Mouse (Mus musculus): ENCODE data around the gene Gm20509. TPM values are rescaled to one million over a fixed set of nuclear protein-coding genes. Genes with fewer than 3 reads are reported as not detected.
"Not testable (repeated sequence)": the region's sequence is repeated elsewhere in the genome, so short reads cannot be mapped to it uniquely, and the experiment has no call there.

The Gm20509 gene
- not detected in 2 replicates for polyA plus RNA-seq (2016; fragmentation: Nextera tagmentation; extraction: Ambion mirVana)

- Histone ChIP-seq H3K9me3 (no peaks in the 10 kb centered on the region), H3K4me3 (peak within 1 kb of the TSS; percentile 60), H3K4me1 (peaks cover 10% of the 10 kb centered on the region), H3K27me3 (ENCODE audit: poor library complexity, severe bottlenecking) (peaks cover 56% of the 10 kb centered on the region), H3K27ac (peak within 1 kb of the TSS; percentile 80), H3K36me3 (replicated peaks) (no peaks in the 10 kb centered on the region)
- no peak for DNase-seq (ENCODE audit: extremely low spot score, low spot score)
- 93% methylated on average over 4 of the region's 4 CpGs for WGBS
Measured at GRCm38 (mm10) chr9:73102181-73102580, at the start of gene Gm20509. Gene Gm20509, plus strand, starts transcription at chr9:73102470.

- Histone ChIP-seq H3K4me1 (peaks cover 13% of the 10 kb centered on the region), H3K36me3 (replicated peaks) (no peaks in the 10 kb centered on the region), H3K27me3 (ENCODE audit: poor library complexity, severe bottlenecking) (no peaks in the 10 kb centered on the region), H3K4me3 (no peak overlapping the region), H3K9me3 (no peaks in the 10 kb centered on the region), H3K27ac (no peak overlapping the region)
- DNase-seq (ENCODE audit: extremely low spot score, low spot score), result no peak
- 68% methylated on average over 10 of the region's 10 CpGs for WGBS
Measured at GRCm38 (mm10) chr9:73055441-73055911, 46.8 kb upstream of the Gm20509 start.

DNA sequence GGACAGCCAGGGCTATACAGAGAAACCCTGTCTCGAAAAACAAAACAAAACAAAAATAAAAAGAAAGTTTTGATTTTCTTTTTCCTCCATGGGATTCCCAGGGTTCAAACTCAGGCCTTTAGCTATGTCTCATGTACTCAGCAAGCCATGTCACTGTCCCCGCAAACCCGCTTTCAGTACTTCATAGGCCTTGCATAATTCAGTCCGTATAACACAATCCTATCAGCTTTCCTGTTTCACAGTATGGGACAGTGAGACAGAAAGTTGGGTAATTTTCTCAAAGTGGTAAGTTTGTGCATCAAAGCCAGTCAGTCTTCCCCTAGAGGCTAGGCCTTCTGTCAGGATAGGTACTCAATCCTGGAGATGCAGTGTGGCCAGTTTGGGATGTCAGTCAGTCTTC, 43.0 kb upstream of the Gm20509 start:
- H3K4me1 ChIP-seq, result peaks cover 15% of the 10 kb centered on the region
- WGBS, result 92% methylated on average over 4 of the region's 4 CpGs
- no peaks in the 10 kb centered on the region for H3K36me3 ChIP-seq (replicated peaks)
- H3K9me3 ChIP-seq, result no peaks in the 10 kb centered on the region
- no peaks in the 10 kb centered on the region for H3K27me3 ChIP-seq (ENCODE audit: poor library complexity, severe bottlenecking)
- H3K27ac ChIP-seq, result no peak overlapping the region
- DNase-seq (ENCODE audit: extremely low spot score, low spot score), result no peak
- no peak overlapping the region for H3K4me3 ChIP-seq

GRCm38 (mm10) chr9:73063621-73064290, 38.5 kb upstream of the Gm20509 start:
- Histone ChIP-seq H3K36me3 (replicated peaks) (no peaks in the 10 kb centered on the region), H3K4me1 (peaks cover 30% of the 10 kb centered on the region), H3K27me3 (ENCODE audit: poor library complexity, severe bottlenecking) (no peaks in the 10 kb centered on the region), H3K27ac (peak overlapping the region; percentile 44; the same call in 1 of the 2 replicates), H3K4me3 (peak overlapping the region; percentile 28), H3K9me3 (no peaks in the 10 kb centered on the region)
- DNase-seq (ENCODE audit: extremely low spot score, low spot score), result peak; percentile 26
- WGBS, result 35% methylated on average over 15 of the region's 15 CpGs

DNA sequence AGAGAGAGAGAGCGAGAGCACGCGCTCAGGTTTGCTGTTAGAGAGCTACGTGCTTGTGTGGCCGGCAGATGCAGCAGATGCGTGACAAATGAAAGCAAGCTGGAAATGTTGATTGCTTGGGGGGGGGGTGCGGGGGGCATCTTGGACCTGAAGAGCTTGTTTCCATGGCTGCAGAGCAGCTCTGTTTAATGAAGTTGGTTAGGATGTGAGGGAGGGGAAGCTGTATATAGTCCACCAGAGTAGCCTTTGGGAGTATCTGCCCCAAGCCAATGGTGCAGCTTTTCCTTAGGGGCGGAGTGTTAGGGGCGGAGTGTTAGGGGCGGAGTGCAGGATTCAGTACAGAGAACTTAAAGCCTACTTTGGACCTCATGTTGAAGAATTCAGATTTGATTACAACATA, 35.2 kb upstream of the Gm20509 start:
- H3K4me3 ChIP-seq, result peak overlapping the region; percentile 10; the same call in 1 of the 2 replicates
- no peaks in the 10 kb centered on the region for H3K36me3 ChIP-seq (replicated peaks)
- peaks cover 30% of the 10 kb centered on the region for H3K4me1 ChIP-seq
- 33% methylated on average over 10 of the region's 10 CpGs for WGBS
- H3K27ac ChIP-seq, result peak overlapping the region; percentile 30; the same call in 1 of the 2 replicates
- H3K27me3 ChIP-seq (ENCODE audit: poor library complexity, severe bottlenecking), result no peaks in the 10 kb centered on the region
- DNase-seq (ENCODE audit: extremely low spot score, low spot score), result no peak
- H3K9me3 ChIP-seq, result no peaks in the 10 kb centered on the region

GRCm38 (mm10) chr9:73068230-73068679, 34.0 kb upstream of the Gm20509 start:
- no peaks in the 10 kb centered on the region for H3K36me3 ChIP-seq (replicated peaks)
- no peak for DNase-seq (ENCODE audit: extremely low spot score, low spot score)
- 79% methylated on average over 6 of the region's 6 CpGs for WGBS

GRCm38 (mm10) chr9:73068688-73069087, 33.6 kb upstream of the Gm20509 start:
- H3K4me3 ChIP-seq, result no peak overlapping the region
- H3K36me3 ChIP-seq (replicated peaks), result no peaks in the 10 kb centered on the region
- 93% methylated on average over 6 of the region's 6 CpGs for WGBS
- no peaks in the 10 kb centered on the region for H3K9me3 ChIP-seq
- H3K27me3 ChIP-seq (ENCODE audit: poor library complexity, severe bottlenecking), result no peaks in the 10 kb centered on the region
- H3K27ac ChIP-seq, result no peak overlapping the region
- DNase-seq (ENCODE audit: extremely low spot score, low spot score), result no peak
- peaks cover 25% of the 10 kb centered on the region for H3K4me1 ChIP-seq

More at GRCm38 (mm10) chr9:73068230-73068679, 34.0 kb upstream of the Gm20509 start:
- Histone ChIP-seq H3K4me3 (no peak overlapping the region), H3K9me3 (no peaks in the 10 kb centered on the region), H3K27me3 (ENCODE audit: poor library complexity, severe bottlenecking) (no peaks in the 10 kb centered on the region), H3K4me1 (peaks cover 29% of the 10 kb centered on the region), H3K27ac (no peak overlapping the region)

DNA sequence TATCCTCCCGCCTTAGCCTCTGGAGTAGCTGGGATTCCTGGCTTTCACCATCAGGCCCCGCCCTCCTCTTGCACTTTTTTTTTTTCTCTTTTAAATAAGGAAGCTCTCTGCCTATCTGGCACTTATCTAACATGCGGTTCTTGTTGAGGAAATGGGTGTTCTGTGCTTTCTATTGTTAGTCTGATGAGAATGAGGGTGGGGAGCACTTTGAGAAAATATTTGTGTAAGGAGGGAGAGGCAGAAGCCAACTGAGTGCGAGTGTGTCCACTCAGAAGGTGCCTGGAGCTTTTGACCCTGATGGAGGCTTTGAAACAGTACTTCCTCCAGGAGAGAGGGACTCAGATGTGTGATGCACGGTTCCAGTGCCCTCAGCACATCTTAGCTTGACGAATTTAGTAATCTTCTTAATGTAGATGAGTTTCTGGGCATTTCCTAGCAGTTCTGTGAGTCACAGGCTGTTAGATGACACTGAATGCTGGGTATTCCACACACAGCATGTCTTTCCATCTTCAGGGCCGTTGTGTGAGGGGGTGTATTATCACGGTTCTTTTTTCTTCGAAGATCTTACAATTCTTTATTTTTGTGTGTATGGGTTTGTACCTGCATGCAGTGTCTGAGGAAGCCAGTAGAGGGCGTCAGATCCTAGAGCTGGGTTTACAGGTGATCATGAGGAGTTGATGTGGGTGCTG, 31.2 kb upstream of the Gm20509 start:
- Histone ChIP-seq H3K4me1 (peaks cover 17% of the 10 kb centered on the region), H3K9me3 (no peaks in the 10 kb centered on the region), H3K27me3 (ENCODE audit: poor library complexity, severe bottlenecking) (no peaks in the 10 kb centered on the region), H3K27ac (no peak overlapping the region), H3K36me3 (replicated peaks) (no peaks in the 10 kb centered on the region), H3K4me3 (no peak overlapping the region)
- WGBS, result 75% methylated on average over 10 of the region's 10 CpGs
- no peak for DNase-seq (ENCODE audit: extremely low spot score, low spot score)

GRCm38 (mm10) chr9:73072426-73072825, 29.8 kb upstream of the Gm20509 start:
- Histone ChIP-seq H3K4me1 (peaks cover 8% of the 10 kb centered on the region), H3K27me3 (ENCODE audit: poor library complexity, severe bottlenecking) (no peaks in the 10 kb centered on the region), H3K36me3 (replicated peaks) (no peaks in the 10 kb centered on the region), H3K4me3 (no peak overlapping the region), H3K27ac (no peak overlapping the region), H3K9me3 (no peaks in the 10 kb centered on the region)
- DNase-seq (ENCODE audit: extremely low spot score, low spot score), result no peak
- 88% methylated on average over 8 of the region's 8 CpGs for WGBS

DNA sequence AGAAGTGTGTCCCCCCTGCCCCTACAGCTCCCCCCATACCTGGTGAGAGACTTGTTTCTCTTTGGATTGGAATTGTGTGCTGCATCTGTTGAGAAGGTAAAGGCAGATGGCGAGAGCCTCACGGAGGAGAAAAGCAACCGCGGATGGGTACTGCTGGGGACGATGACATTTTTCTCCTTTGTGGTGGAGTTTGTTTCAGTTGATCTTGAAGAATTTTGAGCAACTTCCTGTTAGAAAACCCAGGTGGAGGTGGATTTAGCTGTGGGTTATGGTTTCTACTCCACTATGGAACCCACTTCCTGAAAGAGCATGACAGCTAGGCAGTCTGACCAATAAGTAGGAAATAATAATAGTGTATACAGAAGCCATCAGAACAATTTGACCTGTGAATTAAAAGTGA, 29.1 kb upstream of the Gm20509 start:
- 96% methylated on average over 5 of the region's 5 CpGs for WGBS
- no peak for DNase-seq (ENCODE audit: extremely low spot score, low spot score)
- Histone ChIP-seq H3K4me1 (peaks cover under 1% of the 10 kb centered on the region; the same call in 1 of the 2 replicates), H3K36me3 (replicated peaks) (no peaks in the 10 kb centered on the region), H3K27me3 (ENCODE audit: poor library complexity, severe bottlenecking) (no peaks in the 10 kb centered on the region), H3K9me3 (no peaks in the 10 kb centered on the region), H3K27ac (no peak overlapping the region), H3K4me3 (no peak overlapping the region)

- H3K27ac ChIP-seq; DNase-seq (ENCODE audit: extremely low spot score, low spot score); H3K9me3 ChIP-seq; H3K27me3 ChIP-seq (ENCODE audit: poor library complexity, severe bottlenecking); H3K4me3 ChIP-seq; H3K36me3 ChIP-seq (replicated peaks); H3K4me1 ChIP-seq: not testable (repeated sequence)
- WGBS, result 85% methylated on average over 11 of the region's 12 CpGs
Measured at GRCm38 (mm10) chr9:73079349-73079748, 22.9 kb upstream of the Gm20509 start.

DNA sequence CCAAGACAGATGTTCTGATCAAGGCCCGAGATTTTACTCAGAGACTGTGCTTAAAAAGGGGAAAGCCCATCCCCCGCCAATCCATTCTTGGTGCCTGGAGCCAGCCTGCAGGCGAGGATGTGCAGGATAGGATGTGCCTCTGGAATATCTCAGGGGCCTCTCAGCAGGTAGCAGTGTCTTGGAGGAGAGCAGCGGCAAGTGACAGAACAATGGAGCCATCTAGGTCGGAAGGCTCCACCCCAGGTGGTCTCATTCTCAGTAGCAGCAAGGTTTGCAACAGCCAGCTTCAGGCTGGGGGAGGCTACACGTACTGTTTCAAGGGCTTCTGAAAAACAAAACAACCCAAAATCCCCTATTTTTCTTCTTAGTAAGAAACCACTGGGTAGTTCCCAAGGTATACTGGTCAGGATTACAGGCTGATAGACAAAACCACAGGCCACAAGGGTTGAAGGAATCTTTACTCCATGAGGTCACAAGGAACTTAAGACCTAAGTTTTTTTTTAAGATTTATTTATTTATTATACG, 22.4 kb upstream of the Gm20509 start:
- Histone ChIP-seq H3K4me1 (0 out of 2 replicates have a peak, but pooled peaks cover 3% of the 10 kb centered on the region), H3K4me3 (no peak overlapping the region), H3K36me3 (replicated peaks) (no peaks in the 10 kb centered on the region), H3K27ac (no peak overlapping the region), H3K27me3 (ENCODE audit: poor library complexity, severe bottlenecking) (no peaks in the 10 kb centered on the region), H3K9me3 (no peaks in the 10 kb centered on the region)
- no peak for DNase-seq (ENCODE audit: extremely low spot score, low spot score)
- 39% methylated on average over 7 of the region's 7 CpGs for WGBS
